Comparison of ENCODE assay signal across 16 mouse cellular contexts in the genomic region with DNA sequence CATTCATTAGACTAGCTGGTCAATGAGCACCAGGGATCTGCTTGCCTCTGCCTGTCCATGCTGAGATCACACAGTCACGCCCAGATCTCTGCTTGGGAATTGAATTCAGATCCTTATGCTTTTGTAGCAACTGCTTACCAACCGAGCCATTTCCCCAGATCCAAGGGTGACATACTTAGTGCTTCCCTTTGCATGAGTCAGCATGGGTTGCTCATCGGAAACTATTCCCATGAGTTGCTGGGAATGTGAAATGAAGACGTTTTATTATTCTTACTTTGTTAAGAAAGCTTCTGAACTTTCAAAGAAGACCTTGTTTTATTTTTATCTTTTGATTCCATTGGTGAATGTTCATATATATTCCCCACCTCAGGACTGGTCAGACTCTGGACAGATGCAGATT.
"Had no signal": no experiment of that assay in that cellular context is flagged by ENCODE, and none has a peak within 500 bp of the region (broad histone marks: within the 10 kb centered on the region; RNA-seq: fewer than 3 reads in every experiment).

No protein-coding gene starts in this region.

- H3K36me3 ChIP-seq: liver, embryonic 13.5 days; midbrain, embryonic 15.5 days; neural tube, embryonic 13.5 days had no signal

- H3K9me3 ChIP-seq: liver, embryonic 13.5 days; midbrain, embryonic 15.5 days; neural tube, embryonic 13.5 days had no signal

- H3K4me2 ChIP-seq: liver, embryonic 13.5 days; midbrain, embryonic 11.5 days; midbrain, embryonic 15.5 days; neural tube, embryonic 13.5 days had no signal

- ATAC-seq: midbrain, embryonic 15.5 days had no signal

- H3K4me1 ChIP-seq: liver, embryonic 13.5 days; midbrain, embryonic 15.5 days; neural tube, embryonic 13.5 days had no signal

- DNase-seq: kidney, adult 18-20 months; kidney, adult 9 months; kidney, postnatal 14 days; layer of hippocampus, adult 9-11 months; liver, embryonic 13.5 days; lung, adult 2 months; lung, postnatal 14 days; lung, postnatal 4 days; thymus, adult 2 months; thymus, postnatal 14 days; thymus, postnatal 4 days had no signal

- H3K27ac ChIP-seq: layer of hippocampus, adult 2 months; liver, embryonic 13.5 days; midbrain, embryonic 15.5 days; neural tube, embryonic 13.5 days; stomach, postnatal 0 days had no signal

- H3K9ac ChIP-seq: liver, embryonic 13.5 days; midbrain, embryonic 15.5 days; neural tube, embryonic 13.5 days had no signal

- H3K27me3 ChIP-seq: liver, embryonic 13.5 days; midbrain, embryonic 15.5 days; neural tube, embryonic 13.5 days had no signal

- H3K4me3 ChIP-seq: layer of hippocampus, adult 2 months; liver, embryonic 13.5 days; midbrain, embryonic 15.5 days; neural tube, embryonic 13.5 days had no signal
